Mouse (Mus musculus) CH12F3 (cell line): ENCODE measurements at regions not wholly inside any gene's neighbourhood (a gene's known extent, or its start where the extent isn't known, plus 50 kb on each side); places are given as distances from the start of the nearest gene placed in this dataset.

ENCODE experiments used
- in situ Hi-C: fragments of 300-500 bp; cut with MboI; formaldehyde crosslinking; loops from 2 replicates; pipeline ENCODE4 v1.14.3; 2020; ENCODE audit warnings: low sequenced_read_pairs

GRCm38 (mm10) chr4:131350268-131350667 is 406.1 kb downstream of the Matn1 start:
- in situ Hi-C loops = no loop called here

- in situ Hi-C loops = no loop called here
These were observed 410.7 kb downstream of the Matn1 start for GRCm38 (mm10) chr4:131354908-131355307.

- in situ Hi-C loops = no loop called here
These were observed 411.4 kb downstream of the Matn1 start for GRCm38 (mm10) chr4:131355526-131355991.

- in situ Hi-C loops = no loop called here
These were observed 412.1 kb downstream of the Matn1 start for GRCm38 (mm10) chr4:131356316-131356715.

DNA sequence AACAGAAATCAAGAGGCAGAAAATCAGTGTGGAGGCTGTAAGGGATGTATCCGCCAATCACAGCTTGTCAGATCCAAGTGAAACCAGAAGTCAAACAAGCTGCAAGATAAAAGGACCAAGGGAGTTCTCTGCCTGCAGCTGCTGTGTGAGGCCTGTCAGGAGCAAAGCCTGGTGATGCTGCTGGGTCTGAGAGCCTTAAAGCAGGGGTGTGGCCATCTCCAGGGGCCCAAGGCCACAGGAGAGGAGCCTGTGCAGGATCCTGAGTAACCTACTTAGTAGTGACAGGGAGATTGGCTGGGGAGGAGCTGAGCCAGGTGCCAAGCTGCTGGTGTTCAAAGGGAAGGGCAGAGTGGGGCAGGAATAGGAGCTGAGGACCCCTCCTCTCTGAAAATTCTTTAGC is 418.8 kb downstream of the Matn1 start:
- in situ Hi-C loops = no loop called here

DNA sequence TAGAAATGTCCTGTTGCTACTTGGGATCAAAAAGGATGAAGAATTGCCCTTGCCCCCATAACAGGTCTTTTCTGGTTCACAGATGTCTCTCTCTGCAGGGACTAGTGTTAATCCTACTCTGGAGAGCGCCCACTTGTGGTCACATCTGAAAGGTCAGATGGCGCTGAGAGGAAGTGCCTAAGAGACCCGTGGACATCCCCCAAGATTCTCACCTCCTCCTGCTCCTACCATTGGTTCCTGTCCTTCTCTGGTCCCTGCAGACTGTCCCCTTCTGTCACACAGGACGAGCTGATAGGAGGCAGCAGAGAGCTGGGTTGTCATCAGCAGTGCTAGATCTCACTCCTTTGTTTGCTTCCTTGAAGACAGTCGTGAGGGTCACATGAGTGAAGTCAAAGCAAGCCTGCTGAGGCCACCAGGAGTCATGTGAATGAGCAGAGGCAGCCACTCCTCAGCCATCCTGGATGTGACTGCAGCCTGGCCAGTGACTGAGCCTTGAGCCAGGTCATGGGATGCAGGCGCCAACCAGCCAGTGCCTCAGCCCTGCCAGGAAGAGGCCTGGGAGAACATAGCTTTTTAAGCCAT is 420.6 kb downstream of the Matn1 start:
- in situ Hi-C loops = no loop called here

DNA sequence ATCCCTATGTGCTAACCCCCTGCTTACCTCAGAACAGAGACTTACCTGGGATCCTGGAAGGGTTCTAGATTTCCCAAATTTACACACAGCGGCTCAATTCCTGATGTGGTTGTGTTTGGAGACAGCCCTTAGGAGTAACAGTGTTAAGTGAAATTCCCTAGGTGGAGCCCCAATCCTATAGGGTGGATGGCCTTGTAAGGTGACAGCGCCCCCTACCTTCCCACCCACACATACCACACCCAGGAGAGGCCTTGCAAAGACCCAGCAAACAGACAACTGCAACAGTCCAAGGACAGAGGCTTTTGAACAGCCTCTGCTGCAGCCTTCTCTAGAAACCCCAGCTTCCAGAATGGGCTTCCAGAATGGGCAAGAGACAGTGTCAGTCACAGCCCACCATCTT is 421.8 kb downstream of the Matn1 start:
- in situ Hi-C loops = no loop called here

GRCm38 (mm10) chr4:131366656-131367055 is 422.5 kb downstream of the Matn1 start:
- in situ Hi-C loops = no loop called here

GRCm38 (mm10) chr4:131372517-131372916 is 428.3 kb downstream of the Matn1 start:
- in situ Hi-C loops = no loop called here

DNA sequence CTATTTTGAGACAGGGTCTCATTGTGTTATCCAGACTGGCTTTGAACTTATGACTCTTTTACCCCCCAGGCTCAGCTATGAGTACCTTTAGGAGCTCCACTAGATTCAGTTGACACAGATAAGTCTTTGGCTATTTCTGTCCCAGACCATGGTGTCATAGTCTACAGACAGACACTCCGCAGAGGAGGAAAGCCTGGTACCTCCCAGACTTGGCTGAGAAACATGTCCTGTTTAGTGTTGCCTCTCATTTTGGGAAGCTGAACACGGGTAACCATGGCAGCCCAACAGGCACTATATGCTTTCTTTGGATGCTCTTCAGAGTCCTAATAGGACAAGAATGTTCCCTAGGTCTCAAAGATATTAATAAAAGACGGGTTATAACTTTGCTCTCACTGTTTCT is 429.0 kb downstream of the Matn1 start:
- in situ Hi-C loops = no loop called here

DNA sequence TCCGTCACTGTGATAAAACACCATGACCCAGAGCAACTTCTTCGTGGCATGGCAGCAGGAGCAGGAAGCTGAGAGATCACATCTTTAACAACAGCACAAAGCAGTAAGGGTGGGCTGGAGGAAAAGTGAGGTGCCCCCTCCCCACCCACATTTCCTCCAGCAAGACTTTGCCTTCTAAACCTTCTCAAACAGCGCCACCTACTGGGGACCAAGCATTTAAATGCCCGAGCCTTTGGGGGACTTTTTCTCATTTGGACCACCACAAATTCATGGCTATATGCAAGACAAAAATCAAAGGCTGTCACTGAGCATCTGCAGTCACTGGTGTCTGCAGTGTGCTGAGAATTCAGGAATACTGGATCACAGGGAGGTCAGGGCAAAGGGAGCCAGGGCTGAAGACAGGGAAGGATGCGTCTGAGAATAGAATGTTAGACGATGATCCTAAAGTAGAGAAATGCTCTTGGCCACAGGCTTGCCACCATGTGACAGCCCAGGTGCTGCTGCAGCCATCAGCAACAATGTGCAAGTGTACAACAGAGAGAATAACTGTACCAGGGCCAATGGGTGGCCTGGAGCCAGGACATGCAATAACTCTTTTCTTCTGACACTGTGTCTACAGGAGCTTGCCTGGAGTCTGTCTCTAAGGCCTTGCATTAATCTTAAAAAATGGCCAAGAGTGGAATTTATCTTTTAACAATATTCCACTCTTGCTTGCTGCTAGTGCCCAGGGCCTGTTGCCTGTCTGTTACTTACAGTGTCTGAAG is 430.5 kb downstream of the Matn1 start:
- in situ Hi-C loops = no loop called here

GRCm38 (mm10) chr4:131381063-131381462 is 436.9 kb downstream of the Matn1 start:
- in situ Hi-C loops = no loop called here

- in situ Hi-C loops = no loop called here
These were observed 437.3 kb downstream of the Matn1 start for GRCm38 (mm10) chr4:131381529-131381928.

- in situ Hi-C loops = no loop called here
These were observed 439.7 kb downstream of the Matn1 start for GRCm38 (mm10) chr4:131383862-131384261.

DNA sequence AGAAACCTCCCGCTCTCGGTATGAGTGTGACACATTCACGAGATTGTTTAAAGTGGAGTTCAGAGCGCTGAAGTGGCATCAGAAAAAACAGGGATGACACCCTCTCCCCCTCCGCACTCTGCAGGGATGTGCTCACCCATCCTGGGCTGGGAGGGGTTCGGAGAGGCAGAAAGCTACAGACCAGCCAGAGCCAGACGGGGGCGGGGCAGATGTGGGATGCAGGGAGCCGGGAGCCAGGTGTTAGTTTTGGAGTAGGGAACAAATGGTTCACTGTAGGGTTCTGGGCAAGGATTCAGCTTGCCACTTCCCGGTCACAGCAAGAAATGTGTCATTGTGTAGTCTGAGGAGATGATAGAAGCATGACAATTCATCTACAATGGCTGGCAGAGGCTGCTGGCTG is 442.8 kb downstream of the Matn1 start:
- in situ Hi-C loops = no loop called here

- in situ Hi-C loops = no loop called here
These were observed 446.8 kb downstream of the Ptpru start for GRCm38 (mm10) chr4:131391119-131391923.

DNA sequence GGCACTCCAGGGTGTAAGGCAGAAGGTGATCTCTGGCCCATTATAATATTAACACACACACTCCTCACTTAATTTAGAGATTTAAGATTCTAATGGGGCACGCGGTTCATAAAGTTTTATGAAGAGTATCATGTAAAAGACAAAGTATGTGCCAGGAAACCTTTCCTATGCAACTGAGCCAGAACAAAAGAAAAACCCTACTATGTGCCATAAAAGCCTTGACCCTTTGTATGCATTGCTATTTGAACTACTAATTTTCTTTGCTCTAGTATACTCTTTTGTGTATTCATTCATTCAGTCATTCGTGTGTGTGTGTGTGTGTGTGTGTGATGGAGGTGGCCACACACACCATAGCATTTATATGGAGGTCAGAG is 446.2 kb downstream of the Ptpru start:
- in situ Hi-C loops = no loop called here

GRCm38 (mm10) chr4:131392478-131392877 is 445.6 kb downstream of the Ptpru start:
- in situ Hi-C loops = no loop called here

DNA sequence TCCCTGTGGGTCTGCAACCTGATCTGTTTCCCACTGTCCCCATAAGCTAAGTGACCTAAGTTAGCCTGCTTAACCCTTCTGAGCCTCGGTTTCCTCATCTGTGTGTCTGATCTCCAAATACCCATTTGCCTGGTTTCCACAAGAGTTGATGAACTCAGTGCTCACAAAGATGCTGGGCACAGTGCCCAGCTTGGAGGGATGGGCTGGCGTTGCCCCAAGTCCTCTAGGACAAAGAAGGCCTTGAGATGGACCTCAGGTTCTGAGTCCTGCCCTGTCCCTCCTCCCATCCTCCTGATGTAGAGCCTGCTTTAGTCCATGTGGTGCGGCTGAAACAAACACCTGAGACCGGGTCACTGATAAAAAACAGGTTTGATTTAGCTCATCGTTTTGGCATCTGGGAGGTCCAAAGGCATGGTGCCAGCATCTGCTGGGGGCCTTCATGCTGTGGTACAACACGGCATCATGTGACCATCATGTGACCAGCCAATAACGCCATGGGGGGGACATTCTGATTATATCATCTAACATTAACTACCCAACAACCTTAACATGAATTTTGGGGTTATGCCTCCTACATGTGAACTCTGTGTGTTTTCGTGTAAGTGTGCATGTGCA is 441.8 kb downstream of the Ptpru start:
- in situ Hi-C loops = no loop called here

- in situ Hi-C loops = no loop called here
These were observed 440.9 kb downstream of the Ptpru start for GRCm38 (mm10) chr4:131397161-131397560.

DNA sequence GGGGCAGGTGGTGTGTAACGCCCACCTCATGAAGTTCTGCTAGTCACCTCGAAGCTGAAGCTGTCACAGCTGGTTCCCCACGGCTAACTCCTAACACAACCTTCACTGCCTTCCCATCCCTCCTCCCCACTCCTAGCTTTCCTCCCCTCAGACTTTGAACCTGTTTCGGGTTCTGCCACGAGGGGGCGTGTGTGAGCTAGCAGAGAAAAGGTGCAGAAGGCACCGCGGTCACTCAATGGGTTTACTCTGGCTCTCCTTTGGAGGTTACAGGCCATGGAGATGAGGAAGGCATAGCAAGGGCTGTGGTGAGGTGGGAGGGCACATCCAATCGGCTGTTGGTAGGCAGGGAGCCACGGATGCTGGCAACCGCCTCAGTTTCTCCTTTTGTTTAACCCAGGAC is 437.3 kb downstream of the Ptpru start:
- in situ Hi-C loops = no loop called here
